9 mouse cellular contexts compared by ENCODE assay signal in the genomic region with DNA sequence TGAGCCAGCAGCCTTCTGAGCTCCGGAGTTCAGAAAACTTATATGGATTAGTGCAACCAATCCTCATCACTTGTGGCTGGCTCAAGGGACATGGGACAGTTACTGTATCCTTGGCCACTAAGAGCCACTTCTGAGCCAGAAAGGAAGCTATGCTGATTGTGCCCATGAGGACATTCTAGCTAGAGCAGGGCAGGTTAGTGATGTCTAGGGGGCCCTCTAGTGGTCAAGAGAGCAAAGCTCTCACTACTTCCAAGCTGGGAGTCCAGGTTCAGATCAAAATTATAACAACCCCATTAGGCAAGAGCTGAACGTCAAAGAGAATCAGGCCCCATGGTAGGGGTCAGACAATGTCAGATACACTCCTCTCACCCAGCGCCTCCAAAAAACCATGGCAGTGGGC. TPM values are rescaled to one million over a fixed set of nuclear protein-coding genes. Genes with fewer than 3 reads are reported as not detected.
DNase-seq lines count a peak whose midpoint lies in the region; ATAC-seq and TF ChIP-seq lines count a peak whose summit lies in the region.
"Had no signal": no experiment of that assay in that cellular context is flagged by ENCODE, and none has a peak within 500 bp of the region (broad histone marks: within the 10 kb centered on the region; RNA-seq: fewer than 3 reads in every experiment).

No protein-coding gene starts in this region.

- no peak overlapping the region for H3K4me3 ChIP-seq in midbrain, embryonic 10.5 days
- H3K4me3 ChIP-seq in midbrain, embryonic 16.5 days (ENCODE audit: low read depth, low read length) = no peak overlapping the region
- H3K4me3 ChIP-seq in embryonic fibroblast, embryonic 13.5 days (ENCODE audit: insufficient read depth, low read length) = no peak overlapping the region
- no peak overlapping the region for H3K4me3 ChIP-seq in intestine, embryonic 16.5 days (ENCODE audit: low read length)
- H3K4me3 ChIP-seq in limb, embryonic 11.5 days (ENCODE audit: low read depth, low read length) = no peak overlapping the region
- H3K4me3 ChIP-seq: megakaryocyte, embryonic 14.5 days had no signal

- no peak overlapping the region for H3K27ac ChIP-seq in midbrain, embryonic 10.5 days (replicated peaks)
- H3K27ac ChIP-seq in midbrain, embryonic 16.5 days (ENCODE audit: low read length) = no peak overlapping the region
- no peak overlapping the region for H3K27ac ChIP-seq in embryonic fibroblast, embryonic 13.5 days (ENCODE audit: insufficient read depth, low read length)
- no peak overlapping the region for H3K27ac ChIP-seq in intestine, embryonic 16.5 days (ENCODE audit: low read length)
- no peak overlapping the region for H3K27ac ChIP-seq in limb, embryonic 11.5 days (replicated peaks; ENCODE audit: low read depth, low read length)

- H3K27me3 ChIP-seq in midbrain, embryonic 10.5 days (ENCODE audit: low read depth, poor library complexity, severe bottlenecking) = peaks cover 18% of the 10 kb centered on the region; the same call in 1 of the 2 replicates
- H3K27me3 ChIP-seq in midbrain, embryonic 16.5 days (ENCODE audit: control insufficient read depth, insufficient read depth, low read depth, low read length) = no peaks in the 10 kb centered on the region
- no peaks in the 10 kb centered on the region for H3K27me3 ChIP-seq in intestine, embryonic 16.5 days (replicated peaks; ENCODE audit: control insufficient read depth, insufficient read depth, low read length)
- no peaks in the 10 kb centered on the region for H3K27me3 ChIP-seq in limb, embryonic 11.5 days (ENCODE audit: control insufficient read depth, insufficient read depth, low read length)

- WGBS in midbrain, embryonic 10.5 days = 55% methylated on average over 3 of the region's 3 CpGs
- WGBS in midbrain, embryonic 16.5 days = 53% methylated on average over 3 of the region's 3 CpGs
- 43% methylated on average over 3 of the region's 3 CpGs for WGBS in intestine, embryonic 16.5 days
- 54% methylated on average over 3 of the region's 3 CpGs for WGBS in limb, embryonic 11.5 days

- H3K36me3 ChIP-seq in midbrain, embryonic 10.5 days = no peaks in the 10 kb centered on the region
- no peaks in the 10 kb centered on the region for H3K36me3 ChIP-seq in midbrain, embryonic 16.5 days (ENCODE audit: control insufficient read depth, insufficient read depth, low read length)
- no peaks in the 10 kb centered on the region for H3K36me3 ChIP-seq in intestine, embryonic 16.5 days (ENCODE audit: control insufficient read depth, insufficient read depth, low read length)
- no peaks in the 10 kb centered on the region for H3K36me3 ChIP-seq in limb, embryonic 11.5 days (ENCODE audit: control insufficient read depth, insufficient read depth, low read length)

- no peaks in the 10 kb centered on the region for H3K4me1 ChIP-seq in midbrain, embryonic 10.5 days
- H3K4me1 ChIP-seq in midbrain, embryonic 16.5 days (ENCODE audit: control insufficient read depth, insufficient read depth, low read length) = no peaks in the 10 kb centered on the region
- no peaks in the 10 kb centered on the region for H3K4me1 ChIP-seq in embryonic fibroblast, embryonic 13.5 days (ENCODE audit: control insufficient read depth, insufficient read depth, low read length)
- H3K4me1 ChIP-seq in intestine, embryonic 16.5 days (ENCODE audit: control insufficient read depth, insufficient read depth, low read length) = no peaks in the 10 kb centered on the region
- no peaks in the 10 kb centered on the region for H3K4me1 ChIP-seq in limb, embryonic 11.5 days (ENCODE audit: control insufficient read depth, insufficient read depth, low read length)

- no peaks in the 10 kb centered on the region for H3K9me3 ChIP-seq in midbrain, embryonic 10.5 days (replicated peaks)
- H3K9me3 ChIP-seq in midbrain, embryonic 16.5 days (replicated peaks; ENCODE audit: control insufficient read depth, low read length, poor library complexity, severe bottlenecking) = no peaks in the 10 kb centered on the region
- H3K9me3 ChIP-seq in intestine, embryonic 16.5 days (ENCODE audit: control insufficient read depth, low read length) = no peaks in the 10 kb centered on the region
- H3K9me3 ChIP-seq in limb, embryonic 11.5 days (ENCODE audit: control insufficient read depth, low read length) = no peaks in the 10 kb centered on the region
- H3K9me3 ChIP-seq: megakaryocyte, embryonic 14.5 days had no signal

- peak; percentile 78; the same call in 1 of the 2 replicates for TF ChIP-seq CTCF in brain, embryonic 14.5 days (IDR thresholded peaks at IDR 0.05; ENCODE audit: borderline replicate concordance, extremely low read depth, insufficient read depth, insufficient read length)
- peak; percentile 15; the same call in 1 of the 2 replicates for TF ChIP-seq CTCF in embryonic fibroblast, embryonic 13.5 days (IDR thresholded peaks at IDR 0.05; ENCODE audit: borderline replicate concordance, insufficient read depth, low read length)

- no peak overlapping the region for H3K9ac ChIP-seq in midbrain, embryonic 16.5 days (ENCODE audit: low read depth, low read length)
- H3K9ac ChIP-seq in intestine, embryonic 16.5 days (ENCODE audit: low read depth, low read length) = no peak overlapping the region
- no peak overlapping the region for H3K9ac ChIP-seq in limb, embryonic 11.5 days (ENCODE audit: low read length)

- DNase-seq in midbrain, embryonic 10.5 days (ENCODE audit: low spot score) = peak; percentile 50
- DNase-seq in brain, embryonic 14.5 days (ENCODE audit: low read depth) = peak; percentile 80
- DNase-seq in limb, embryonic 11.5 days (ENCODE audit: low spot score) = peak; percentile 61
- peak; percentile 69 for DNase-seq in naive thymus-derived CD4-positive, alpha-beta T cell, adult 2 months (ENCODE audit: low read depth)
- DNase-seq in ovary, postnatal 36 days (ENCODE audit: low spot score) = no peak

- TF ChIP-seq POLR2A in brain, embryonic 14.5 days (IDR thresholded peaks at IDR 0.05; ENCODE audit: borderline replicate concordance, extremely low read depth, insufficient read depth, insufficient read length, poor library complexity, severe bottlenecking) = no peak
- no peak for TF ChIP-seq POLR2A in embryonic fibroblast, embryonic 13.5 days (IDR thresholded peaks at IDR 0.05; ENCODE audit: low read depth, low read length)

- no peak overlapping the region for H3K4me2 ChIP-seq in midbrain, embryonic 16.5 days (ENCODE audit: low read length)
- no peak overlapping the region for H3K4me2 ChIP-seq in intestine, embryonic 16.5 days (ENCODE audit: low read depth, low read length)
- H3K4me2 ChIP-seq in limb, embryonic 11.5 days (ENCODE audit: low read depth, severe bottlenecking) = no peak overlapping the region

- no peak for ATAC-seq in midbrain, embryonic 16.5 days
- ATAC-seq in intestine, embryonic 16.5 days = 0 out of 2 replicates have a peak, but pooled peaks have one; percentile 18
- ATAC-seq in limb, embryonic 11.5 days (ENCODE audit: insufficient number of reproducible peaks, low FRiP score, low TSS enrichment, low read depth) = no peak

RNA-seq across cellular contexts. Expression of gene Ccn5, which starts 33.0 kb away (rescaled TPM):
- polyA plus RNA-seq in midbrain, embryonic 10.5 days (2016; fragmentation: Nextera tagmentation; extraction: Ambion mirVana) = 0.39 and 0.60 TPM in 2 replicates
- 0.47 and 0.72 TPM in 2 replicates for polyA plus RNA-seq in midbrain, embryonic 16.5 days (2015; fragmentation: Nextera tagmentation; extraction: Ambion mirVana)
- polyA plus RNA-seq in brain, embryonic 14.5 days (2012; rRNA removed) = 0.24 and 0.27 TPM in 2 replicates
- 203 and 212 TPM in 2 replicates for polyA plus RNA-seq in embryonic fibroblast, embryonic 13.5 days (2011; ENCODE audit: insufficient read length, low read depth, missing spikeins)
- 0.24 and 0.76 TPM in 2 replicates for polyA plus RNA-seq in intestine, embryonic 16.5 days (2015; fragmentation: Nextera tagmentation; extraction: Ambion mirVana)
- 0.11 and 0.36 TPM in 2 replicates for polyA plus RNA-seq in limb, embryonic 11.5 days (2014; fragmentation: Nextera tagmentation; extraction: Ambion mirVana)

RNA-seq across cellular contexts. Expression of gene Ada, which starts 37.7 kb away (rescaled TPM):
- polyA plus RNA-seq in midbrain, embryonic 10.5 days (2016; fragmentation: Nextera tagmentation; extraction: Ambion mirVana) = 9.1 and 10.0 TPM in 2 replicates
- polyA plus RNA-seq in midbrain, embryonic 16.5 days (2015; fragmentation: Nextera tagmentation; extraction: Ambion mirVana) = 4.0 and 4.4 TPM in 2 replicates
- 3.1 and 3.7 TPM in 2 replicates for polyA plus RNA-seq in brain, embryonic 14.5 days (2012; rRNA removed)
- polyA plus RNA-seq in embryonic fibroblast, embryonic 13.5 days (2011; ENCODE audit: insufficient read length, low read depth, missing spikeins) = 26.9 and 32.7 TPM in 2 replicates
- 5.8 and 7.4 TPM in 2 replicates for polyA plus RNA-seq in intestine, embryonic 16.5 days (2015; fragmentation: Nextera tagmentation; extraction: Ambion mirVana)
- 9.7 and 10.9 TPM in 2 replicates for polyA plus RNA-seq in limb, embryonic 11.5 days (2014; fragmentation: Nextera tagmentation; extraction: Ambion mirVana)

Comparison
In these comparisons a context has a peak if more than half of its experiments do, and no peak if none do; other contexts are left out.
1. RNA of gene Ccn5, which starts 33.0 kb away (polyA plus RNA-seq): 203 to 212 TPM in embryonic fibroblast, embryonic 13.5 days; 0.47 to 0.72 TPM in midbrain, embryonic 16.5 days, 0.39 to 0.60 TPM in midbrain, embryonic 10.5 days, 0.11 to 0.36 TPM in limb, embryonic 11.5 days, 0.24 to 0.27 TPM in brain, embryonic 14.5 days and 0.24 to 0.76 TPM in intestine, embryonic 16.5 days; every median in the first group is over 100 times any median in the second.